Mouse (Mus musculus) forebrain, embryonic 12.5 days (tissue): ENCODE measurements around the gene Kcnk3. TPM values are rescaled to one million over a fixed set of nuclear protein-coding genes. Genes with fewer than 3 reads are reported as not detected.

Experiments
- ATAC-seq: fragments of 200-750 bp; cut with Nextera tagmentation; 2 replicates; pipeline ENCODE4 v1.8.0; 2017; ENCODE audit warnings: moderate TSS enrichment; ENCODE audit not compliant: low FRiP score
- H3K27ac ChIP-seq: fragments of 300-500 bp; sonication (generic); 2 replicates; pipeline ENCODE4 v1.5.1; 2016; ENCODE audit warnings: mild to moderate bottlenecking
- H3K27me3 ChIP-seq: fragments of 300-500 bp; sonication (generic); 2 replicates; pipeline ENCODE4 v1.6.1; 2016; ENCODE audit warnings: mild to moderate bottlenecking
- H3K36me3 ChIP-seq: fragments of 300-500 bp; sonication (generic); replicated peaks from 2 replicates; pipeline ENCODE4 v1.6.1; 2016; ENCODE audit warnings: mild to moderate bottlenecking
- H3K4me1 ChIP-seq: fragments of 300-500 bp; sonication (generic); 2 replicates; pipeline ENCODE4 v1.6.1; 2016
- H3K4me2 ChIP-seq: fragments of 300-500 bp; sonication (generic); 2 replicates; pipeline ENCODE4 v1.6.1; 2016; ENCODE audit warnings: mild to moderate bottlenecking, moderate library complexity
- H3K4me3 ChIP-seq: fragments of 300-500 bp; sonication (generic); replicated peaks from 2 replicates; pipeline ENCODE4 v1.5.1; 2016; ENCODE audit warnings: mild to moderate bottlenecking
- H3K9ac ChIP-seq: fragments of 300-500 bp; sonication (generic); 2 replicates; pipeline ENCODE4 v1.6.1; 2016; ENCODE audit warnings: mild to moderate bottlenecking
- H3K9me3 ChIP-seq: fragments of 300-500 bp; sonication (generic); 2 replicates; pipeline ENCODE4 v1.6.1; 2016
- WGBS: fragments of 180-500 bp; shearing (Covaris S2); methylation state at CpG from one replicate; pipeline ENCODE4 v1.1.7; 2016; 5-methylcytosine and 5-hydroxymethylcytosine counted together
- polyA plus RNA-seq: library from polyadenylated mRNA; unstranded; fragments of >200 nt; fragmentation: Nextera tagmentation; extraction: Ambion mirVana; gene quantifications from 2 replicates; pipeline ENCODE4 v1.2.1, GENCODE M21; 2016

The Kcnk3 gene
- polyA plus RNA-seq, 1 experiment from 2014 or later: 0.54 TPM

GRCm38 (mm10) chr5:30571820-30572219 lies 16.1 kb upstream of the Kcnk3 start:
- Histone ChIP-seq H3K9ac (no peak overlapping the region), H3K4me2 (no peak overlapping the region), H3K4me1 (no peaks in the 10 kb centered on the region; the same call in 1 of the 2 replicates), H3K27me3 (peaks cover 2% of the 10 kb centered on the region; the same call in 1 of the 2 replicates), H3K36me3 (no peaks in the 10 kb centered on the region), H3K9me3 (no peaks in the 10 kb centered on the region), H3K4me3 (no peak overlapping the region), H3K27ac (no peak overlapping the region)
- no peak for ATAC-seq
- WGBS: 78% methylated on average over 5 of the region's 5 CpGs

- Histone ChIP-seq H3K27ac (no peak overlapping the region), H3K4me1 (no peaks in the 10 kb centered on the region; the same call in 1 of the 2 replicates), H3K4me2 (no peak overlapping the region), H3K4me3 (no peak overlapping the region), H3K9me3 (no peaks in the 10 kb centered on the region), H3K36me3 (no peaks in the 10 kb centered on the region), H3K9ac (no peak overlapping the region), H3K27me3 (peaks cover 2% of the 10 kb centered on the region; the same call in 1 of the 2 replicates)
- WGBS: 88% methylated on average over 8 of the region's 8 CpGs
- no peak for ATAC-seq
Observed at GRCm38 (mm10) chr5:30574367-30574766, 13.6 kb upstream of the Kcnk3 start.

GRCm38 (mm10) chr5:30576233-30576632 lies 11.7 kb upstream of the Kcnk3 start:
- no peak for ATAC-seq
- H3K4me2 ChIP-seq: no peak overlapping the region
- no peak overlapping the region for H3K4me3 ChIP-seq
- H3K27ac ChIP-seq: no peak overlapping the region
- no peak overlapping the region for H3K9ac ChIP-seq
- WGBS: 84% methylated on average over 7 of the region's 7 CpGs
- no peaks in the 10 kb centered on the region for H3K36me3 ChIP-seq
- no peaks in the 10 kb centered on the region for H3K9me3 ChIP-seq
- peaks cover 2% of the 10 kb centered on the region; the same call in 1 of the 2 replicates for H3K27me3 ChIP-seq
- no peaks in the 10 kb centered on the region; the same call in 1 of the 2 replicates for H3K4me1 ChIP-seq

GRCm38 (mm10) chr5:30577251-30577650 lies 10.7 kb upstream of the Kcnk3 start:
- peaks cover 2% of the 10 kb centered on the region; the same call in 1 of the 2 replicates for H3K27me3 ChIP-seq
- H3K4me3 ChIP-seq: no peak overlapping the region
- no peak overlapping the region for H3K27ac ChIP-seq
- H3K36me3 ChIP-seq: no peaks in the 10 kb centered on the region
- no peaks in the 10 kb centered on the region for H3K9me3 ChIP-seq
- no peak overlapping the region for H3K9ac ChIP-seq
- WGBS: 75% methylated on average over 9 of the region's 9 CpGs
- no peaks in the 10 kb centered on the region; the same call in 1 of the 2 replicates for H3K4me1 ChIP-seq
- ATAC-seq: no peak
- no peak overlapping the region for H3K4me2 ChIP-seq

- no peaks in the 10 kb centered on the region; the same call in 1 of the 2 replicates for H3K4me1 ChIP-seq
- no peak overlapping the region for H3K4me3 ChIP-seq
- H3K9ac ChIP-seq: no peak overlapping the region
- no peak for ATAC-seq
- WGBS: 83% methylated on average over 12 of the region's 12 CpGs
- H3K36me3 ChIP-seq: no peaks in the 10 kb centered on the region
- H3K9me3 ChIP-seq: no peaks in the 10 kb centered on the region
- H3K27me3 ChIP-seq: peaks cover 2% of the 10 kb centered on the region; the same call in 1 of the 2 replicates
- H3K27ac ChIP-seq: no peak overlapping the region
- H3K4me2 ChIP-seq: no peak overlapping the region
Observed at GRCm38 (mm10) chr5:30577654-30578310, 10.2 kb upstream of the Kcnk3 start.

- Histone ChIP-seq H3K27me3 (peaks cover 4% of the 10 kb centered on the region), H3K4me1 (peaks cover 2% of the 10 kb centered on the region; the same call in 1 of the 2 replicates)
- 80% methylated on average over 6 of the region's 6 CpGs for WGBS
Observed at GRCm38 (mm10) chr5:30578445-30579080, 9.4 kb upstream of the Kcnk3 start.

GRCm38 (mm10) chr5:30580725-30581124 lies 7.2 kb upstream of the Kcnk3 start:
- Histone ChIP-seq H3K4me3 (no peak overlapping the region), H3K4me1 (peaks cover 2% of the 10 kb centered on the region; the same call in 1 of the 2 replicates), H3K4me2 (no peak overlapping the region), H3K9ac (no peak overlapping the region), H3K27ac (no peak overlapping the region), H3K36me3 (no peaks in the 10 kb centered on the region), H3K27me3 (peaks cover 10% of the 10 kb centered on the region), H3K9me3 (no peaks in the 10 kb centered on the region)
- WGBS: 58% methylated on average over 6 of the region's 6 CpGs
- ATAC-seq: no peak

More at GRCm38 (mm10) chr5:30578445-30579080, 9.4 kb upstream of the Kcnk3 start:
- Histone ChIP-seq H3K9me3 (no peaks in the 10 kb centered on the region), H3K4me3 (no peak overlapping the region), H3K27ac (no peak overlapping the region), H3K4me2 (no peak overlapping the region), H3K36me3 (no peaks in the 10 kb centered on the region), H3K9ac (no peak overlapping the region)
- no peak for ATAC-seq

GRCm38 (mm10) chr5:30582017-30582416 lies 6.0 kb upstream of the Kcnk3 start:
- Histone ChIP-seq H3K4me2 (no peak overlapping the region), H3K4me1 (peaks cover 2% of the 10 kb centered on the region; the same call in 1 of the 2 replicates), H3K27me3 (peaks cover 20% of the 10 kb centered on the region), H3K36me3 (no peaks in the 10 kb centered on the region), H3K4me3 (no peak overlapping the region), H3K9ac (no peak overlapping the region), H3K27ac (no peak overlapping the region), H3K9me3 (no peaks in the 10 kb centered on the region)
- no peak for ATAC-seq
- WGBS: 83% methylated on average over 5 of the region's 5 CpGs

- Histone ChIP-seq H3K4me3 (no peak overlapping the region), H3K4me1 (peaks cover 11% of the 10 kb centered on the region), H3K27me3 (peaks cover 66% of the 10 kb centered on the region), H3K27ac (no peak overlapping the region), H3K4me2 (no peak overlapping the region), H3K9ac (no peak overlapping the region), H3K9me3 (no peaks in the 10 kb centered on the region), H3K36me3 (no peaks in the 10 kb centered on the region)
- no peak for ATAC-seq
- 84% methylated on average over 3 of the region's 3 CpGs for WGBS
Observed at GRCm38 (mm10) chr5:30586616-30587015, 1.4 kb upstream of the Kcnk3 start.

- no peak for ATAC-seq
- WGBS: 42% methylated on average over 2 of the region's 2 CpGs
Observed at GRCm38 (mm10) chr5:30587101-30587500, 869 bp upstream of the Kcnk3 start.

GRCm38 (mm10) chr5:30588301-30588968 lies 465 bp downstream of the Kcnk3 start:
- Histone ChIP-seq H3K27me3 (peaks cover 66% of the 10 kb centered on the region), H3K27ac (0 out of 2 replicates have a peak overlapping the region, but pooled peaks have one; percentile 36)

More at GRCm38 (mm10) chr5:30587101-30587500, 869 bp upstream of the Kcnk3 start:
- Histone ChIP-seq H3K4me1 (peaks cover 11% of the 10 kb centered on the region), H3K27ac (no peak overlapping the region), H3K27me3 (peaks cover 66% of the 10 kb centered on the region), H3K9me3 (no peaks in the 10 kb centered on the region), H3K4me3 (no peak overlapping the region), H3K9ac (no peak overlapping the region), H3K4me2 (0 out of 2 replicates have a peak overlapping the region, but pooled peaks have one; percentile 97), H3K36me3 (no peaks in the 10 kb centered on the region)

GRCm38 (mm10) chr5:30589069-30589468 lies 1.1 kb downstream of the Kcnk3 start:
- 25% methylated on average over 4 of the region's 4 CpGs for WGBS
- no peaks in the 10 kb centered on the region for H3K9me3 ChIP-seq
- peak overlapping the region; percentile 51 for H3K4me3 ChIP-seq
- H3K4me1 ChIP-seq: peaks cover 16% of the 10 kb centered on the region
- ATAC-seq: no peak
- no peak overlapping the region for H3K27ac ChIP-seq
- peak overlapping the region; percentile 67; the same call in 1 of the 2 replicates for H3K9ac ChIP-seq
- no peaks in the 10 kb centered on the region for H3K36me3 ChIP-seq
- H3K4me2 ChIP-seq: peak overlapping the region; percentile 97
- peaks cover 59% of the 10 kb centered on the region for H3K27me3 ChIP-seq

More at GRCm38 (mm10) chr5:30588301-30588968, 465 bp downstream of the Kcnk3 start:
- Histone ChIP-seq H3K9me3 (no peaks in the 10 kb centered on the region), H3K4me2 (peak overlapping the region; percentile 97), H3K9ac (peak overlapping the region; percentile 67), H3K4me3 (peak overlapping the region; percentile 51), H3K36me3 (no peaks in the 10 kb centered on the region), H3K4me1 (peaks cover 10% of the 10 kb centered on the region)
- under 1% methylated on average over 70 of the region's 70 CpGs for WGBS
- ATAC-seq: peak; percentile 82
